Mouse (Mus musculus) neural tube, embryonic 15.5 days (tissue): ENCODE measurements around the gene Dgat2l6. TPM values are rescaled to one million over a fixed set of nuclear protein-coding genes. Genes with fewer than 3 reads are reported as not detected.

Source experiments
- ATAC-seq: fragments of 200-750 bp; cut with Nextera tagmentation; 2 replicates; pipeline ENCODE4 v1.8.0; 2017; ENCODE audit warnings: mild to moderate bottlenecking, moderate TSS enrichment, moderate library complexity; ENCODE audit not compliant: low FRiP score
- H3K27ac ChIP-seq: fragments of 300-500 bp; sonication (generic); replicated peaks from 2 replicates; pipeline ENCODE4 v1.5.1; 2015; ENCODE audit warnings: mild to moderate bottlenecking, inconsistent platforms
- H3K27me3 ChIP-seq: fragments of 300-500 bp; sonication (generic); replicated peaks from 2 replicates; pipeline ENCODE4 v1.6.1; 2015; ENCODE audit warnings: inconsistent platforms
- H3K36me3 ChIP-seq: fragments of 300-500 bp; sonication (generic); 2 replicates; pipeline ENCODE4 v1.6.1; 2015; ENCODE audit warnings: inconsistent platforms
- H3K4me1 ChIP-seq: fragments of 300-500 bp; sonication (generic); 2 replicates; pipeline ENCODE4 v1.6.1; 2015; ENCODE audit warnings: inconsistent platforms
- H3K4me2 ChIP-seq: fragments of 300-500 bp; sonication (generic); 2 replicates; pipeline ENCODE4 v1.6.1; 2015; ENCODE audit warnings: inconsistent platforms, mild to moderate bottlenecking, moderate library complexity
- H3K4me3 ChIP-seq: fragments of 300-500 bp; sonication (generic); replicated peaks from 2 replicates; pipeline ENCODE4 v1.5.1; 2015; ENCODE audit warnings: mild to moderate bottlenecking, inconsistent platforms
- H3K9ac ChIP-seq: fragments of 300-500 bp; sonication (generic); replicated peaks from 2 replicates; pipeline ENCODE4 v1.6.1; 2015; ENCODE audit warnings: mild to moderate bottlenecking, inconsistent platforms
- H3K9me3 ChIP-seq: fragments of 300-500 bp; sonication (generic); replicated peaks from 2 replicates; pipeline ENCODE4 v1.6.1; 2016; ENCODE audit warnings: inconsistent platforms
- WGBS: fragments of 180-500 bp; shearing (Covaris S2); methylation state at CpG from one replicate; pipeline ENCODE4 v1.1.7; 2015; ENCODE audit warnings: mixed read lengths; 5-methylcytosine and 5-hydroxymethylcytosine counted together
- polyA plus RNA-seq: library from polyadenylated mRNA; unstranded; fragments of >200 nt; fragmentation: Nextera tagmentation; extraction: Ambion mirVana; gene quantifications from 2 replicates; pipeline ENCODE4 v1.2.1, GENCODE M21; 2015

Dgat2l6 gene
- polyA plus RNA-seq, 1 experiment from 2014 or later, result not detected

DNA sequence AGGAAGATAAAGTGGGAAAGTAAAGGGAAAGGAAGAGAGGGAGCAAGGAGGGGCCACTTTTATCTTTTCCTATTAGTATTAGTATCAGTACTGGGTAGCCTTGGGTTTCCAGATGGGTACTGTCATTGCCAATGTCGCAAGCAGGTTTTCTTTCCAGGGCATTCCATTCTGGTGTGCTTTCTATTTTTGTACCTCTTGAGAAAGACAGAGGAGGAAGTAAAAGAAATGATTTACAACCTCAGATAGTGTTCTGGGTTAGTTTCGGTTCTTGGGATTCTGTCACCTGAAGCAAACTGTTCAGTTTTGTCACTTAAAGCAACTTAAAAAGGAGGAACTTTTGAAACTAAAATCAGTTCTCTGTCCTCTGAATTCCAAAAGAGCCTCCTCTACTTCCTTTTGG is 6.1 kb upstream of the Dgat2l6 start:
- Histone ChIP-seq H3K4me2 (no peak overlapping the region), H3K9ac (no peak overlapping the region), H3K27ac (no peak overlapping the region), H3K9me3 (no peaks in the 10 kb centered on the region), H3K4me1 (no peaks in the 10 kb centered on the region), H3K27me3 (0 out of 2 replicates have a peak, but pooled peaks cover 2% of the 10 kb centered on the region), H3K4me3 (no peak overlapping the region), H3K36me3 (0 out of 2 replicates have a peak, but pooled peaks cover 2% of the 10 kb centered on the region)
- 92% methylated on average over 2 of the region's 2 CpGs for WGBS
- no peak for ATAC-seq

DNA sequence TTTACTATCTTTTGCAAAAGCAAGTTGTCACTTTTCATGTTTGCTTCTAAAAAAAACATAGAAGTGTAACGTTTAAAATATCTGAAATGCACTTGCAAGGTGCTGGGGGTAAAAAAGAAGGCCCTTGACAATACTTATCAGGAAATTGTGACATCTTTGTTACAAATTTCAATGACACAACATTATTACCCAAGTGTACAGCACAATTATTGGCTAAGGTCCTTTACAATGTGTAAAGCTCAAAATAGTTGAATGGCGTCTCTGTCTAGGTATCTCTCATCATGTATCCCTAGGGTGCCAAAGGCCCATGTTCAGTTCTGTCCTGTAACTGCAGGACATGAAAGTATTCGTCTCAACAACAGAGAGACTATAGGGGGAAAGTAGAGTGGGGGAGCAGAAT is 31.4 kb downstream of the Dgat2l6 start:
- Histone ChIP-seq H3K4me1 (no peaks in the 10 kb centered on the region), H3K4me3 (no peak overlapping the region), H3K27me3 (no peaks in the 10 kb centered on the region; the same call in 1 of the 2 replicates), H3K9me3 (no peaks in the 10 kb centered on the region), H3K36me3 (no peaks in the 10 kb centered on the region), H3K27ac (no peak overlapping the region), H3K4me2 (no peak overlapping the region), H3K9ac (no peak overlapping the region)
- WGBS, result 80% methylated on average over 3 of the region's 3 CpGs
- ATAC-seq, result no peak

DNA sequence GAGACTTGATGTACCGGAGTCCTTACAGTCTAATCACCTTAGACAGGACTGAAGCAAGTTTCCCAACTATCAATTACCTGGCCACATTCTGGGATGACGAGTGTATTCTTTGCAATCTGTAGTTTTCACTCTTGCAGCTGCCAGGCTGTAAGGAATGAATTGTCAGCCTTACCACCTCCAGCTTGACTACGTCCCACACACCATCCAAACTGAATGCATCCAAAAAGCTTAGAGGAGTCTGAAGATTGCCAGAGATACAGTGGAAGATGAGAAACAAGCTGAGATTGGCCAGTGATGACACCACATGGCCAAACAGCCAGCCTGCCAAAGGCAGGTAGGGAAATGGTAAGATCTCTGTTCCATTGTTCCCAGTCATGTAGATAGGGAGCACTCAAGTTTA is 41.1 kb downstream of the Dgat2l6 start:
- Histone ChIP-seq H3K4me3 (no peak overlapping the region), H3K36me3 (no peaks in the 10 kb centered on the region), H3K9ac (no peak overlapping the region), H3K4me1 (no peaks in the 10 kb centered on the region), H3K9me3 (no peaks in the 10 kb centered on the region), H3K27ac (no peak overlapping the region), H3K27me3 (no peaks in the 10 kb centered on the region), H3K4me2 (no peak overlapping the region)
- 85% methylated on average over 3 of the region's 3 CpGs for WGBS
- no peak for ATAC-seq

DNA sequence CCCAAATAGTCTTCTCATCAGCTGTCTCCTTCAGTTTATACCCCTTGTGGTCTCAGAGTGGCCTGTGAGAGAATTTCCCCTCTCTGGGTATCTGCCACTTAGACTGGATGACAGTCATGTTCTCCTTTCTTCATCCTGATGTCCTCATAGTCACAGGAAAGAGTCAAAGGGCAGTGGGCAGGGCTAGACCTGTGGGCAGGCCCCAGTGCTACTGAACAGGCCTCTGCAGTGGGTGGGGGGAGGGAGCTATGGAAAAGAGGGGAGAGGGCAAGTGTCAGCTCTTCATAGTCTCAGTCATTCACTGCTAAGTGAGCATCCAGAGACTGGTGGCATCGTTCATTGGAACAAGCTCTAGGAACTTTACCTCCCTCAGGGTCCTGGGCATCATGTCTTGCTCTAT is 47.3 kb downstream of the Dgat2l6 start, which contains the start of gene Awat1:
Awat1 (plus strand) TSS at position 301 of the 400 bp plus-strand sequence.
- no peak for ATAC-seq
- no peak within 1 kb of the TSS for H3K27ac ChIP-seq
- WGBS, result 70% methylated on average over 1 of the region's 1 CpGs
- H3K4me2 ChIP-seq, result no peak within 1 kb of the TSS
- no peaks in the 10 kb centered on the region for H3K36me3 ChIP-seq
- no peaks in the 10 kb centered on the region for H3K27me3 ChIP-seq
- H3K9ac ChIP-seq, result no peak within 1 kb of the TSS
- H3K4me3 ChIP-seq, result no peak within 1 kb of the TSS
- H3K4me1 ChIP-seq, result no peaks in the 10 kb centered on the region
- no peaks in the 10 kb centered on the region for H3K9me3 ChIP-seq

DNA sequence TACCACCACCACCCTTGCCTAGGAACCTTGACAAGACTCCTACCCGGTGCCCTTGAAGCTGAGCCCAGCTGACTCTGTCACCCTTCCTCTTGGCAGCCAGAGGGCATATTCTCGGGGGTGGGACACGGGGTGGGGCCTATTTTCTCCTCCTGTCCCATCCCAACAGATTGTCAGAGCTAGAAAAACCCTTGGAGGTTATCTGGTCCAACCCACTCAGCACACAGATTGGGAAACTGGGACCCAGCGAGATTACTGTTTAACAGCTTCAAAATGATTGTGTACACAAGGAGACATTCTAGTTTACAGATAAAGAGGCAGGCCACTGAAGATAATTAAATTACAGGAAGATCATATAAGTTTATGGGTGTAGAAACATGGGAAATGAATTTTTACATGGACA is 70.2 kb downstream of the Dgat2l6 start, which contains the start of gene P2ry4:
P2ry4 (minus strand) TSS at position 79 of the 400 bp plus-strand sequence.
- Histone ChIP-seq H3K27me3 (peaks cover 8% of the 10 kb centered on the region), H3K4me2 (no peak within 1 kb of the TSS), H3K4me1 (no peaks in the 10 kb centered on the region), H3K9me3 (no peaks in the 10 kb centered on the region), H3K4me3 (no peak within 1 kb of the TSS), H3K9ac (no peak within 1 kb of the TSS), H3K36me3 (no peaks in the 10 kb centered on the region), H3K27ac (no peak within 1 kb of the TSS)
- 74% methylated on average over 4 of the region's 4 CpGs for WGBS
- no peak for ATAC-seq

Other genes starting within 250 kb of the Dgat2l6 start
- gene Otud6a, start 95.8 kb upstream of the Dgat2l6 start, polyA plus RNA-seq, result not detected in 2 replicates
- 0.12 and 0.22 TPM in 2 replicates for gene Awat2, start 82.1 kb upstream of the Dgat2l6 start, polyA plus RNA-seq
- gene Igbp1, start 30.5 kb upstream of the Dgat2l6 start, polyA plus RNA-seq, result 25.3 and 29.8 TPM in 2 replicates
- gene Awat1, start 47.4 kb downstream of the Dgat2l6 start, polyA plus RNA-seq, result not detected in 2 replicates
- not detected in 2 replicates for gene P2ry4, start 70.0 kb downstream of the Dgat2l6 start, polyA plus RNA-seq
- not detected in 2 replicates for gene Arr3, start 80.7 kb downstream of the Dgat2l6 start, polyA plus RNA-seq
- 3.6 and 7.3 TPM in 2 replicates for gene Kif4, start 100.9 kb downstream of the Dgat2l6 start, polyA plus RNA-seq
- 89.3 and 91.5 TPM in 2 replicates for gene Pdzd11, start 101.7 kb downstream of the Dgat2l6 start, polyA plus RNA-seq
- gene Gdpd2, start 205.0 kb downstream of the Dgat2l6 start, polyA plus RNA-seq, result 27.3 and 31.7 TPM in 2 replicates
- 5.5 and 5.6 TPM in 2 replicates for gene Dlg3, start 242.9 kb downstream of the Dgat2l6 start, polyA plus RNA-seq